Mouse (Mus musculus) forelimb bud, embryonic 11.5 days (tissue): ENCODE measurements at regions not wholly inside any gene's neighbourhood (a gene's known extent, or its start where the extent isn't known, plus 50 kb on each side); places are given as distances from the start of the nearest gene placed in this dataset.

Experiments used
- DNase-seq: peaks from one replicate; pipeline ENCODE4 v3.0.0-alpha.2; 2012; ENCODE audit warnings: low read depth, low spot score

GRCm38 (mm10) chr13:37562652-37563051 is 215.5 kb upstream of the Rreb1 start:
- DNase-seq = peak; percentile 73

- no peak for DNase-seq
Observed at GRCm38 (mm10) chr13:37569051-37569450, 209.1 kb upstream of the Rreb1 start.

GRCm38 (mm10) chr13:37569486-37569885 is 208.7 kb upstream of the Rreb1 start:
- DNase-seq = no peak

DNA sequence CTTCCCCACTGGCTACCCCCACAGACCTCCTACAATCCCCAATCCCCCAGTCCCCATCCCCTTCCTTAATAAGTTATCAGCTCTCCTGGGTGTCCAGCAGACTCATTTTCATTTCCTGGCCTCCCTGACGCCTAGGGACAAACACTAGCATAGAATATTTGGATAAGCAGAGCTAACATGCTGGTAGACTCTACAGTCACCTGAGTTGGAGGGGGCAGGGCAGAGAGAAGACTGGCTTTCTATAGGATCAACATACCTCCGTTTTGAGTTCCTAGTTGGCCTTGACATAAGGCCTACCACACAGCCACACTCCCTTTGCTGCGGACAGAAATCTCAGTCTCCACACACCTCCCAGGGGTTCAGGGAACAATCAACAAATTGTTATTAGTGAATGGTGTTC is 205.2 kb upstream of the Rreb1 start:
- DNase-seq = no peak

GRCm38 (mm10) chr13:37579231-37579630 is 199.0 kb upstream of the Rreb1 start:
- DNase-seq = no peak

DNA sequence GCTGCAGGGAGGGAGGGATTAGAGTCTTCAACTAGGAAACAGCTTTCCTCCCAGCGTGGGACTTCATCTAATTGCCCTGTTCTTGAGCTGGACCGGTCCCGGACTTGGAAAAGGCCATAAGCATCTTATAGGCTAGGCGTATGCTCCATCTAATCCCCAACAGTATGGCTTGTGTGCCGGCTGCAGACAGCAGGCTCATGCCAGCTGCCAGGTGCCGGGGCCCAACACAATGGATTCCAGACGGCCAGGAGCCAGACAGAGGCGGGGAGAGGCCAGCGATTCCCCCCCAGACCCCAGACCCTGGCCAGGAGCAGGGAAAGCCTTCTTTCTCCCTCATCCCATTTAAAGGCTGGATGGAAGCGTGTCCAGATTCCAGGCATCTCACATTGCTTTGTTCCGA is 198.4 kb upstream of the Rreb1 start:
- peak; percentile 52 for DNase-seq

- no peak for DNase-seq
Observed at GRCm38 (mm10) chr13:37580806-37581205, 197.4 kb upstream of the Rreb1 start.

DNA sequence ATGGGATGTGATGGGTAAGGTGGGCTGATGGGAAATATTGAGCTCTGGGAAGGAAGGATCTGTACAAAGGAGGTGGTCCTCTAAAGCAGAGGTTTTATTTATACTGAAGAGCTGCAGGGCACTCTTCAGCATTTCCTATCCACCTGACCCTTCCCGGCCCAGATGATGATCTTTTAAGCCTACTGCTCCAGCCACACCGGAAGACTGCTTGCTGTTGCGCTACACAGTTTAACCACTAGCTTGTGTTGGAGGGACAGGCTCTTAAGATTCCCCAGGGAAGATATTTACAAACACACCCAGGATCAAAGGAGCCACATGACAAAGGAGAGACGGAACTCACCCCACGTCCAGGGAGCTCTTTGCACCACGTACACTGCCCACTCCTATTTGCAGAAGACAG is 196.8 kb upstream of the Rreb1 start:
- DNase-seq = no peak

DNA sequence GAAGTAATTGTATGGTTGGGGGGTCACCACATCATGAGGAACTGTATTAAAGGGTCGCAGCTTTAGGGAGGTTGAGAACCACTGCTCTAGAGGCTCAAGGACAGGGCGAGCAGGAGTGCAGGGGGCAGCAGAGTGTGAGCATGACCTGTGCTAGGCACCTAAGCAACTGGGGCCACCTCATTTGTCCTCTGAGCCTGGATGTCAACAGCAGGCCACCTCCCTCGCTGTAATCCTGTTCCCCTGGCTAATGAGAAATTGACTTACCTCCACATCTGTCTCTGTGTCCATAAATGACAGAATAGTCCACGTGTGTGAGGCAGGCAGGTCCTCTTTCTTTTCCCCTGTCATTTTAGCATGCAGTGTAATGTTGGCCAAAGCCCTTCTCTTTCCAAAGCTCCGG is 192.7 kb upstream of the Rreb1 start:
- DNase-seq = no peak

- no peak for DNase-seq
Observed at GRCm38 (mm10) chr13:37586511-37586910, 191.7 kb upstream of the Rreb1 start.

- no peak for DNase-seq
Observed at GRCm38 (mm10) chr13:37587911-37588310, 190.3 kb upstream of the Rreb1 start.

- DNase-seq = no peak
Observed at GRCm38 (mm10) chr13:37588528-37589176, 189.5 kb upstream of the Rreb1 start.

- DNase-seq = no peak
Observed at GRCm38 (mm10) chr13:37592149-37592548, 186.1 kb upstream of the Rreb1 start.

DNA sequence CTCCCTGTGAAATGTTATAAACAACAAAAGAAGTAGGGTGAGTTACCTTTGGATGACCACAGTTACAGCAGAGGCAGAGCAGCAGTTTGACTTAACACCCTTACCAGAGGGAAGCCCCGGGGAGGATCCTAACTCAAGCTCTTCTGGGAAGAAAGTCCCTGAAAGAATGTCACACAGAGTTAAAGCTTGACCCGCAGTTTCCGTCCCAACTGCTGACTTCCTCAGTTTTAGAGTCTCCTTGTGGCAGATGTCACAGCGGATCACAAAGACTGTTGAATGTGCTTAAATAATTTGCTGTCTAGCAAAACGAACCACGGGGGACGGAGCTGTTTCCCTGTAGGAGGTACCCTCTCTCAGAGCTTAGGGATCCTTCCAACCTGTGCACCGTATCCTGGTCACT is 183.0 kb upstream of the Rreb1 start:
- DNase-seq = no peak

GRCm38 (mm10) chr13:37597575-37597974 is 180.6 kb upstream of the Rreb1 start:
- DNase-seq = no peak

DNA sequence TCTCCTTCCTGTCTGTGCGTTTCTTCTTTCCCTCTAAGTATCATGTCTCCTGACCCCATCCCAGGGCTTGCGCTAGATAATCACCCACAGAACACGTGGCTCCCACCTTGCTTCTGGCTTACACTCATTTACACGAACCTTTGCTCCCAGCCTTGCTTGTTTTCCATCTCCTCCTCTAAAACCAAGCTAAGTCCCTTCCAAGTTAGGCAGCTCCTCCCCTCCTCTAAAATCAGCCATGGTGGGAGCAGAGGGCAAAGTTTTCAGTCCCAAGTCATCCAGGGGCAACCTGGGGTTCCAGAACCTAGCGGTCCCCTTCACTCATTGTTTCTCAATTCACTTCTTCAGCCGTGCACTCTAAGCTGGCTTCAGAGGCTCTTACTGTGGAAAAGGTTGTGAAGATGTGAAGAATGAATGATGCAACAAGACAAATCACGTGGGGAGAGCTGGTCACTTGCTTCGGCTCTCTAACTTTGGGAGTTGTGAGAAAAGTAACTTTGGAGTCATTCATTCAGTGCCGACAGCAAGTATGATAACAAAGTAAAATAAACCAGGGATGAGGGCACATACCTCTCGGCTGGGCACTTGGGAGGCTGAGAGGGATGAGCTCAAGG is 179.9 kb upstream of the Rreb1 start:
- no peak for DNase-seq

- DNase-seq = no peak
Observed at GRCm38 (mm10) chr13:37599679-37600078, 178.5 kb upstream of the Rreb1 start.

GRCm38 (mm10) chr13:37600172-37600571 is 178.0 kb upstream of the Rreb1 start:
- no peak for DNase-seq

- no peak for DNase-seq
Observed at GRCm38 (mm10) chr13:37601068-37601467, 177.1 kb upstream of the Rreb1 start.

DNA sequence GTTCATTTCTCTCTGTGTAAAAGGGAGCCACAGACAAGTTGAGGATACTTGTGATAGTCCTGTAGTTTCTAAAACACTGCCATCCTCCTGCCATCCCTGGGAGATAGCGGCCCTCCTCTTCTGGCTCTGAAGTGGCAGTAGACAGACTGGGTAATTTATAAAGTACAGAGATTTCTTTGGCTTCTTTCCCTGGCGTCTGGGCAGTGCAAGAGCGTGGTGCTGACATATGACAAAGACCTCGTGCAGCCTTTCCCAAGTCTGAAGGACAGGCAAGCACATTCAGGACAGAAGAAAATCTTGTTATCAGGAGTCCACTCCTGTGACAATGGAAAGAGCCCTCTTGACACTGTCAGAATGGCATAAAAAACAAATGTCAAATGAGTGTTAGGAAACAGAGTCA is 175.9 kb upstream of the Rreb1 start:
- DNase-seq = no peak

GRCm38 (mm10) chr13:37603226-37603994 is 174.8 kb upstream of the Rreb1 start:
- no peak for DNase-seq

- DNase-seq = no peak
Observed at GRCm38 (mm10) chr13:37606250-37606649, 171.9 kb upstream of the Rreb1 start.

DNA sequence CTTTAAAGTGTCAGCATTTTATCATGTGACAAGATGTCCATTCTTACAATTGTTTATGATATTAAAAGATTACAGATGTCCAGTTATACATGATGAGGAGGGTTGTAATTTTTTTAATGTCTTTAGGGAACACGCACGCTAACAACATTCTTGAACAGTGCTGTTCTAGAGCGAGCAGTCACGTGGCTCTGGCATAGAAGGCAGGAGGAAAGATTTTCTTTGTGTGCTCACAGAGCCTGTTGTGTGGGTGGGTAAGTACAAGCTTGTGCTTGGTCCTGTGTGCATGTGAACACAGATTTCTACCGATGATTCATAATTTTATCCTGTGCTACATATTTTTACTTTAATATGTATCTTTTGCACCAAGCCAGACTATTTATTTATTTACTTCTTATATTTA is 169.1 kb upstream of the Rreb1 start:
- no peak for DNase-seq
